Mouse (Mus musculus) spleen, adult 2 months (tissue): ENCODE data around the gene Olig1. TPM values are rescaled to one million over a fixed set of nuclear protein-coding genes. Genes with fewer than 3 reads are reported as not detected.

ENCODE experiments used
- DNase-seq, 2 experiments: peaks; one replicate each; pipeline versions ENCODE4 v3.0.0 to v3.0.0-alpha.2; 2012 to 2021; ENCODE audit warnings: low spot score in 2 of 2, low read depth in 1 of 2
- H3K27ac ChIP-seq: fragments of 200-500 bp; 2 replicates; pipeline ENCODE4 v1.5.1; 2012; ENCODE audit warnings: low read length, inconsistent platforms; ENCODE audit not compliant: insufficient read depth
- H3K27me3 ChIP-seq: fragments of 200-500 bp; 2 replicates; pipeline ENCODE4 v1.6.1; 2012; ENCODE audit warnings: mild to moderate bottlenecking, moderate library complexity, low read length, inconsistent platforms; ENCODE audit not compliant: control insufficient read depth, insufficient read depth
- H3K36me3 ChIP-seq: fragments of 200-500 bp; 2 replicates; pipeline ENCODE4 v1.6.1; 2012; ENCODE audit warnings: mild to moderate bottlenecking, low read length, inconsistent platforms; ENCODE audit not compliant: control insufficient read depth, insufficient read depth
- H3K4me1 ChIP-seq: fragments of 200-500 bp; 2 replicates; pipeline ENCODE4 v1.6.1; 2011; ENCODE audit warnings: inconsistent platforms; ENCODE audit not compliant: control insufficient read depth, insufficient read depth, insufficient read length
- H3K4me3 ChIP-seq: fragments of 200-500 bp; 2 replicates; pipeline ENCODE4 v1.5.1; 2011; ENCODE audit warnings: mild to moderate bottlenecking, inconsistent platforms; ENCODE audit not compliant: insufficient read depth, insufficient read length; ENCODE audit errors: extremely low read depth
- CTCF ChIP-seq: fragments of 200-500 bp; IDR thresholded peaks from 2 replicates; pipeline ENCODE4 v1.5.1; 2011; ENCODE audit warnings: mild to moderate bottlenecking, inconsistent platforms; ENCODE audit not compliant: insufficient read depth, insufficient read length, insufficient replicate concordance; ENCODE audit errors: extremely low read depth
- POLR2A ChIP-seq: fragments of 200-500 bp; IDR thresholded peaks from 2 replicates; pipeline ENCODE4 v1.6.1; 2011; ENCODE audit warnings: low read depth, low read length, inconsistent platforms
- WGBS: fragments of 180-500 bp; shearing (Covaris S2); methylation state at CpG from one replicate; pipeline ENCODE4 v1.1.7; 2018; 5-methylcytosine and 5-hydroxymethylcytosine counted together
- polyA plus RNA-seq: library from polyadenylated mRNA; depleted of rRNA; stranded (reverse); fragments of >200 nt; gene quantifications from 2 replicates; pipeline ENCODE4 v1.2.3, GENCODE M21; 2012; rRNA removed

The Olig1 gene
- polyA plus RNA-seq, 1 experiment, result not detected

GRCm38 (mm10) chr16:91314114-91314775 lies 44.7 kb downstream of the Olig1 start:
- H3K4me1 ChIP-seq, result no peaks in the 10 kb centered on the region
- H3K36me3 ChIP-seq, result no peaks in the 10 kb centered on the region
- TF ChIP-seq POLR2A, result no peak
- TF ChIP-seq CTCF, result peak; percentile 33; the same call in 1 of the 2 replicates
- peak in 1 of 2 experiments; percentile 33 for DNase-seq
- peaks cover 8% of the 10 kb centered on the region; the same call in 1 of the 2 replicates for H3K27me3 ChIP-seq
- no peak overlapping the region for H3K27ac ChIP-seq
- 9% methylated on average over 19 of the region's 19 CpGs for WGBS
- no peak overlapping the region for H3K4me3 ChIP-seq

GRCm38 (mm10) chr16:91320191-91320590 lies 50.6 kb downstream of the Olig1 start:
- no peak overlapping the region for H3K27ac ChIP-seq
- H3K4me1 ChIP-seq, result no peaks in the 10 kb centered on the region
- WGBS, result 68% methylated on average over 10 of the region's 10 CpGs
- H3K36me3 ChIP-seq, result no peaks in the 10 kb centered on the region
- DNase-seq, result no peak
- 0 out of 2 replicates have a peak, but pooled peaks cover under 1% of the 10 kb centered on the region for H3K27me3 ChIP-seq
- TF ChIP-seq CTCF (no peak), POLR2A (no peak)
- no peak overlapping the region for H3K4me3 ChIP-seq

DNA sequence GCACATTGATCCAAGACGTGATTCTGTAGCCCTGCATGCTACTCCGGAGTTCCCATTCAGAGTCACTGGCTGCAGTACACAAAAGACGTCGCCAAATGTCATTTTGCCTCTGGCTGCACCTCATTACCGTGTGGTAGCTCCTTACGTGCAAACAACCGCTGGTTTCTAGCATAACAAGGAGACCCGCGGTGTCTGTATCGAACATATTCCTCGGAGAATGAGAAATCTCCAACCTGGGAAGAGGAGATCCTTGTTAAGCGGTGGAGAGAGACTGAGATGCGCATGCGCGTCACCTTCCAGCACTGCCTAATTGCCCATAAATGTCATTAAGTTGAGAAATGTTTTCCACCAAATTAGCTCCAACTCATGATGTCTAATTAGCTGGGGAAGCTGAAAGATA lies 51.0 kb downstream of the Olig1 start:
- H3K4me3 ChIP-seq, result no peak overlapping the region
- TF ChIP-seq POLR2A, result no peak
- TF ChIP-seq CTCF, result no peak
- H3K27ac ChIP-seq, result no peak overlapping the region
- H3K4me1 ChIP-seq, result no peaks in the 10 kb centered on the region
- H3K36me3 ChIP-seq, result no peaks in the 10 kb centered on the region
- 76% methylated on average over 15 of the region's 15 CpGs for WGBS
- no peak for DNase-seq
- no peaks in the 10 kb centered on the region for H3K27me3 ChIP-seq

Other genes starting within 250 kb of the Olig1 start
- 10.4 and 11.9 TPM in 2 replicates for gene Paxbp1, start 225.2 kb upstream of the Olig1 start, polyA plus RNA-seq
- gene 4932438H23Rik, start 174.7 kb upstream of the Olig1 start, polyA plus RNA-seq, result not detected in 2 replicates
- 0.04 and 0.09 TPM in 2 replicates for gene Olig2, start 44.3 kb upstream of the Olig1 start, polyA plus RNA-seq
- gene Ifnar2, start 103.0 kb downstream of the Olig1 start, polyA plus RNA-seq, result 59.6 and 73.8 TPM in 2 replicates
- gene Gm21970, start 121.9 kb downstream of the Olig1 start, polyA plus RNA-seq, result not detected in 2 replicates
- 40.0 and 43.8 TPM in 2 replicates for gene Il10rb, start 136.4 kb downstream of the Olig1 start, polyA plus RNA-seq
- 22.3 and 25.4 TPM in 2 replicates for gene Ifnar1, start 215.5 kb downstream of the Olig1 start, polyA plus RNA-seq